Mouse (Mus musculus) embryo, embryonic 11 days (tissue): ENCODE data around the gene Ptpru.

Source experiments
- DNase-seq: peaks from one replicate; pipeline ENCODE4 v3.0.0-alpha.2; 2015

Gene Ptpru

DNA sequence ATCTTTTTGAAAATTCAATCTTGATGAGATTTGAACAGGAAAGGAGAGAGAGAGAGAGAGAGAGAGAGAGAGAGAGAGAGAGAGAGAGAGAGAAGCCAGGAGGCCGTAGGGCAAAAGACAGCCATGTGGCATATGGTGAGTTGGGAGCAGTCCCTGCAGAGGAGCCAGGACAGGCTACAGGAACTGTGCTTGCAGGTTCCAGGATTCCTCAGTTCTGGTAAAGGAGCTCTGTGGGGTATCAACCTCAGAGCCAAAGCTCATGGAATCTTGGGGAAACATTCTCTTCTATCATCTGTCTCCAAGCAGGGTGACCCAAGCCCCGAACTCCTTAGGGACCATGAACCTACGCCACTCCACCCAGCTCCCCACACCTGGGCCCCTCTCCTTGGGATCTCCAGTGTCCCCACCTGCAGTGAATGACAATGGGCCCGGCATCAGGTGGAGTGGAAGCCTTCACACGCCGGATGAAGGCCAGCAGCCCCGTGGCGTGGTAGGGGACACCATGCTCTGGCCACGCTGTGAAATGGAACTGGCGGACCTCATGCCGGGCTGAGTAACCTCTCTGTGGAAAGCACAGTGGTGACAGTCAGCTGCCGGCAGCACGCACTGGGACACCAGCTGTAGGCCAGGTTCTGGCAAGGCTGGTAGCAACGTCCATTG lies 59.3 kb downstream of the Ptpru start:
- DNase-seq, result no peak

DNA sequence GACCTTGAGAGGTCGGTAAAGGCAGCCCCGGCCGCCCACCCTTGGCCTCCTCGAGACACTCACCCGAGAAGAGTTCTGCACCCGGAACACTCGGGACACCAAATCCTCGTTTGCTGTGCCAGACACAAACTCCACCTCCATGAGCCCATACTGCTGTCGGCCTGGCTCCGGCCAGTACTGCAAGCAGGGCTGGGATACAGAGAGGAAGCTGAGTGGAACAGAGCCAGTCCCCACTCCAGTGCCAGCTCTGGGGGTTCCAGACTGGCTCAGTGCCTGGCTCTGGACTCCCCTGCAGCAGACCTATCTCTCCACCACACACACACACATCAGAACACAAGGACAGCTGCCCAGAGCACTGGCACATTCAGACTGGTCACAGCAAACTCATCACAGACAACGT lies 66.7 kb downstream of the Ptpru start:
- no peak for DNase-seq

GRCm38 (mm10) chr4:131763911-131764310 lies 74.2 kb downstream of the Ptpru start:
- no peak for DNase-seq

GRCm38 (mm10) chr4:131763479-131763878 lies 74.6 kb downstream of the Ptpru start:
- no peak for DNase-seq

- DNase-seq, result no peak
Observed at GRCm38 (mm10) chr4:131762211-131762784, 75.8 kb downstream of the Ptpru start.

DNA sequence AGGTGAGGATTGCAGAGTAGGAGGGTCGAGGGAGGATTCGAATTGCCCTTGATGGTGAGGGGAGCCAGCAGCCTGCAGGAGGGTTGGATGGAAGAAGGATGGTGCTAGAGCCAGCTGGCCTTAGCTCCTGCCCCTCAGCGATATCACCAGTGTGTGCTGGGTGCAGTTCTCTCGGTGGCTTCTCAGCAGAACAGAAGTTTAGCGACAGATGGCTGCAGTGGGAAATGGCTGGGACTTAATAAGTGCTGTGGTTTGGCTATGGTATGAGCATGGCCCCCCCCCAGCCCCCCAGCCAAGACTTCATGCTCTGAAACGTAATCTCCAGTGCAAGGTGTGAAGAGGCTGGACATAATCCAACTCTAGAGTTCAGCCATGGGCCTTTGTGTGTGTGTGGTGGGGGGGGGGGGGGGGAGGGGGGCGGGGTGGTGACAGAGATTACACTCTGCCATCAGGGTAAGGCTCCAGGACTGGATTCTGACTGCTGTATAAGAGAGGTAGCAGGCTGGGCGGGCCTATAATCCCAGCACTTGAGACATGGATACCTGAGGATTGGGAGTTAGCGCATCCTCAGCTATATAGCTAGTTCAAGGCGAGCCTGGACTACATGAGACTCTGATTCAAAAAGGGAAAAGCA lies 85.8 kb downstream of the Ptpru start:
- no peak for DNase-seq

DNA sequence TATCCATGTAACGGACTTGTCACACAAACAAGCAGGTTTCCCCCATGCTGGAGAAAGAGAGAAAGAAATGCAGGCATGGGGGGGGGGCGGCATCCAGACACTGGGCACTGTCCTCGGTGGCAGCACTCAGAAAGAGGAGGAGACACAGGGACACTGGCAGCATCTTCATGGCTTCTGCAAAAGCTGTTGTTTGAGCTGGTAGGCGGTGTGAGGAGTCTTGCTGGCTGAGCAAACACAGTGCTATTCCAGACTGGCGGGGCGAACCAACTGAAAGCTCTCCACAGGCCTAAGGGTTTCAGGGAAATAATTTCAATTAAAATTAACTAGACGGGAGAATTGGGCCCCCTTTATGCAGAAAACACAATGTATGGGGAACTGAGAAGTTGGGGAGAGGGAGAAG lies 86.5 kb downstream of the Ptpru start:
- no peak for DNase-seq

DNA sequence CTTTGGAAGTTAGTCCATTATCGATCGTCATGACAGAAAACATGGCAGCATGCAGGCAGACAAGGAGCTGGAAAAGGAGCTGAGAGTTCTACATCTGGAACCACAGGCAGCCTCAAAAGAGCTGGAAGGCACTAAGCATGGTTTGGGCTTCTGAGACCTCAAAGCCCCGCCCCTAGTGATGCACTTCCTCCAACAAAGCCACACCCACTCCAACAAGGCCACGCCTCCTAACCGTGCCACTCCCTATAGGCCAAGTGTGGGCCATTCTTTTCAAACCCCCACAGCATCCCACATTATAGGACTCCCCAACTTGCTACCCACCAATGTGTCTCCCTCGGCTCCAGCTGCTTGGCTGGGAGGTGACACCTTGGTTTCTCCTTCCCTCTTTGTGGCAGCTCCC lies 88.3 kb downstream of the Ptpru start:
- no peak for DNase-seq

GRCm38 (mm10) chr4:131744685-131745043 lies 93.4 kb downstream of the Ptpru start:
- no peak for DNase-seq

GRCm38 (mm10) chr4:131743831-131744684 lies 94.0 kb downstream of the Ptpru start:
- peak; percentile 46 for DNase-seq

GRCm38 (mm10) chr4:131743031-131743430 lies 95.1 kb downstream of the Ptpru start:
- DNase-seq, result no peak

DNA sequence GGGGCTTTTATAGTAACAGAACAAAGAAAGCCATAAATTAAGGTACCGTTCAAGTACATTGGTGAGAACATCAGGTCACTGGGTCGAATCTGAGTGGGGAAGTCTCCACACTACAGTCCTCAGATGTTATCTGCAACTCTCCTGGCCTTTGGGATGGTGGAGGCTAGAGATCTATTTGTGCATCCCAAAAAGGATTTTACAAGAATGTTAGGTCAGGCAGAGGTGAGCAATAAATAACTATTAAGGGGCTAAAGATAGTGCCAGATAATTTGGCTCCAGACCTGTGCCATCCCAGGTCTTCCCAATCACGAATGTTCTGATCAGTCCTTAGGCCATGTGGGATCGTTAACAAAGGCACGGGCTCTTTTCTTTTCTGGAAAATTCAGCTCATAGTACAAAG lies 97.5 kb downstream of the Ptpru start:
- no peak for DNase-seq

GRCm38 (mm10) chr4:131728628-131729027 lies 109.5 kb downstream of the Ptpru start:
- no peak for DNase-seq

GRCm38 (mm10) chr4:131723415-131724080 lies 114.5 kb downstream of the Ptpru start:
- peak; percentile 74 for DNase-seq

GRCm38 (mm10) chr4:131722121-131722841 lies 115.8 kb downstream of the Ptpru start:
- peak; percentile 34 for DNase-seq

DNA sequence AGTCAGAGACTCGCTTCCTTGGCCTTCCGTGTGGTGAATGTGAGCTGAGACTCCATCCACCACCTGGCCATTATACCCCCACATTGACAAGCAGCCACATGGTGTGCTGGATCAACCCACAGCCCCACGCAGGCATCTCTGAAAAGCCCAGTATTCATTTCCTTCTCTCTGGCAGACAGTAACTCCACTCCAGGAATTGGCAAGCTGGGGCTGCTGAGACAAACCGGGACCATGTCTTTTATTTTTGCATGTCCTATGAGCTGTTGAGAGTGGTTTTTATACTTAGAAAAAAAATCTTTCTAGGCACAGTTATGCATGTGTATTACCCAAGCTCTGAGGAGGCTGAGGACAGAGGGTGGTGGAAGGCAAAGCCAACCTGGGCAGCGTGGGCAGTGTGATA lies 118.9 kb downstream of the Ptpru start:
- no peak for DNase-seq
